Mouse (Mus musculus): Measurements from ENCODE around the gene Neurl1b. TPM values are rescaled to one million over a fixed set of nuclear protein-coding genes. Genes with fewer than 3 reads are reported as not detected.

Neurl1b gene
- polyA plus RNA-seq, 1 experiment, result 1.3 TPM

GRCm38 (mm10) chr17:26385252-26386130, 29.1 kb upstream of the Neurl1b start:
- H3K4me1 ChIP-seq (ENCODE audit: control insufficient read depth, insufficient read depth, low read length), result no peaks in the 10 kb centered on the region; the same call in none of the 2 replicates
- no peak overlapping the region for H3K4me3 ChIP-seq (replicated peaks; ENCODE audit: control insufficient read depth, low read depth, low read length)
- WGBS, result 65% methylated on average over 11 of the region's 11 CpGs
- no peak for TF ChIP-seq CTCF (IDR thresholded peaks at IDR 0.05; ENCODE audit: control insufficient read depth, insufficient read depth, low read length)
- no peak for TF ChIP-seq POLR2A (IDR thresholded peaks at IDR 0.05; ENCODE audit: borderline replicate concordance, control insufficient read depth, low read depth, low read length)
- no peak overlapping the region for H3K27ac ChIP-seq (ENCODE audit: control insufficient read depth, insufficient read depth, low read depth, low read length, poor library complexity)

- H3K4me3 ChIP-seq (replicated peaks; ENCODE audit: control insufficient read depth, low read depth, low read length), result no peak overlapping the region
- no peaks in the 10 kb centered on the region; the same call in none of the 2 replicates for H3K4me1 ChIP-seq (ENCODE audit: control insufficient read depth, insufficient read depth, low read length)
- WGBS, result 81% methylated on average over 3 of the region's 3 CpGs
- no peak overlapping the region for H3K27ac ChIP-seq (ENCODE audit: control insufficient read depth, insufficient read depth, low read depth, low read length, poor library complexity)
- TF ChIP-seq POLR2A (IDR thresholded peaks at IDR 0.05; ENCODE audit: borderline replicate concordance, control insufficient read depth, low read depth, low read length) (no peak), CTCF (IDR thresholded peaks at IDR 0.05; ENCODE audit: control insufficient read depth, insufficient read depth, low read length) (no peak)
These were observed 28.5 kb upstream of the Neurl1b start for GRCm38 (mm10) chr17:26386131-26386481.

GRCm38 (mm10) chr17:26388106-26388505, 26.5 kb upstream of the Neurl1b start:
- Histone ChIP-seq H3K27ac (ENCODE audit: control insufficient read depth, insufficient read depth, low read depth, low read length, poor library complexity) (no peak overlapping the region), H3K4me1 (ENCODE audit: control insufficient read depth, insufficient read depth, low read length) (no peaks in the 10 kb centered on the region; the same call in 1 of the 2 replicates), H3K4me3 (replicated peaks; ENCODE audit: control insufficient read depth, low read depth, low read length) (no peak overlapping the region)
- no peak for TF ChIP-seq CTCF (IDR thresholded peaks at IDR 0.05; ENCODE audit: control insufficient read depth, insufficient read depth, low read length)
- no peak for TF ChIP-seq POLR2A (IDR thresholded peaks at IDR 0.05; ENCODE audit: borderline replicate concordance, control insufficient read depth, low read depth, low read length)
- 50% methylated on average over 3 of the region's 3 CpGs for WGBS

GRCm38 (mm10) chr17:26389241-26389640, 25.4 kb upstream of the Neurl1b start:
- WGBS, result 79% methylated on average over 9 of the region's 9 CpGs
- no peaks in the 10 kb centered on the region; the same call in 1 of the 2 replicates for H3K4me1 ChIP-seq (ENCODE audit: control insufficient read depth, insufficient read depth, low read length)
- no peak overlapping the region for H3K27ac ChIP-seq (ENCODE audit: control insufficient read depth, insufficient read depth, low read depth, low read length, poor library complexity)
- H3K4me3 ChIP-seq (replicated peaks; ENCODE audit: control insufficient read depth, low read depth, low read length), result no peak overlapping the region
- TF ChIP-seq POLR2A (IDR thresholded peaks at IDR 0.05; ENCODE audit: borderline replicate concordance, control insufficient read depth, low read depth, low read length) (no peak), CTCF (IDR thresholded peaks at IDR 0.05; ENCODE audit: control insufficient read depth, insufficient read depth, low read length) (no peak)

GRCm38 (mm10) chr17:26390666-26391065, 24.0 kb upstream of the Neurl1b start:
- no peaks in the 10 kb centered on the region; the same call in 1 of the 2 replicates for H3K4me1 ChIP-seq (ENCODE audit: control insufficient read depth, insufficient read depth, low read length)
- TF ChIP-seq CTCF (IDR thresholded peaks at IDR 0.05; ENCODE audit: control insufficient read depth, insufficient read depth, low read length) (no peak), POLR2A (IDR thresholded peaks at IDR 0.05; ENCODE audit: borderline replicate concordance, control insufficient read depth, low read depth, low read length) (no peak)
- 49% methylated on average over 5 of the region's 5 CpGs for WGBS
- H3K27ac ChIP-seq (ENCODE audit: control insufficient read depth, insufficient read depth, low read depth, low read length, poor library complexity), result no peak overlapping the region
- no peak overlapping the region for H3K4me3 ChIP-seq (replicated peaks; ENCODE audit: control insufficient read depth, low read depth, low read length)

- no peak overlapping the region for H3K4me3 ChIP-seq (replicated peaks; ENCODE audit: control insufficient read depth, low read depth, low read length)
- 80% methylated on average over 7 of the region's 7 CpGs for WGBS
- TF ChIP-seq POLR2A (IDR thresholded peaks at IDR 0.05; ENCODE audit: borderline replicate concordance, control insufficient read depth, low read depth, low read length) (no peak), CTCF (IDR thresholded peaks at IDR 0.05; ENCODE audit: control insufficient read depth, insufficient read depth, low read length) (no peak)
These were observed 22.3 kb upstream of the Neurl1b start for GRCm38 (mm10) chr17:26392355-26392754.

GRCm38 (mm10) chr17:26396765-26397164, 17.9 kb upstream of the Neurl1b start:
- Histone ChIP-seq H3K4me3 (replicated peaks; ENCODE audit: control insufficient read depth, low read depth, low read length) (no peak overlapping the region), H3K27ac (ENCODE audit: control insufficient read depth, insufficient read depth, low read depth, low read length, poor library complexity) (no peak overlapping the region), H3K4me1 (ENCODE audit: control insufficient read depth, insufficient read depth, low read length) (no peaks in the 10 kb centered on the region)
- no peak for TF ChIP-seq POLR2A (IDR thresholded peaks at IDR 0.05; ENCODE audit: borderline replicate concordance, control insufficient read depth, low read depth, low read length)
- TF ChIP-seq CTCF (IDR thresholded peaks at IDR 0.05; ENCODE audit: control insufficient read depth, insufficient read depth, low read length), result no peak
- 69% methylated on average over 3 of the region's 3 CpGs for WGBS

More at GRCm38 (mm10) chr17:26392355-26392754, 22.3 kb upstream of the Neurl1b start:
- H3K27ac ChIP-seq (ENCODE audit: control insufficient read depth, insufficient read depth, low read depth, low read length, poor library complexity), result no peak overlapping the region
- no peaks in the 10 kb centered on the region; the same call in 1 of the 2 replicates for H3K4me1 ChIP-seq (ENCODE audit: control insufficient read depth, insufficient read depth, low read length)

GRCm38 (mm10) chr17:26397339-26397738, 17.3 kb upstream of the Neurl1b start:
- TF ChIP-seq CTCF (IDR thresholded peaks at IDR 0.05; ENCODE audit: control insufficient read depth, insufficient read depth, low read length) (no peak), POLR2A (IDR thresholded peaks at IDR 0.05; ENCODE audit: borderline replicate concordance, control insufficient read depth, low read depth, low read length) (no peak)
- no peak overlapping the region for H3K27ac ChIP-seq (ENCODE audit: control insufficient read depth, insufficient read depth, low read depth, low read length, poor library complexity)
- WGBS, result 55% methylated on average over 6 of the region's 6 CpGs
- no peaks in the 10 kb centered on the region for H3K4me1 ChIP-seq (ENCODE audit: control insufficient read depth, insufficient read depth, low read length)
- no peak overlapping the region for H3K4me3 ChIP-seq (replicated peaks; ENCODE audit: control insufficient read depth, low read depth, low read length)

Data from bone marrow, adult 2 months (tissue).